In genomic region chr13:55327633-55328032, GRCm38 (mm10) we compare ENCODE assay signal across 7 mouse cellular contexts. TPM values are rescaled to one million over a fixed set of nuclear protein-coding genes. Genes with fewer than 3 reads are reported as not detected.
A peak's percentile ranks its signal among the peaks of the same experiment; 100 is the strongest.
DNase-seq lines count a peak whose midpoint lies in the region; ATAC-seq lines count a peak whose summit lies in the region.

No protein-coding gene starts in this region.

- DNase-seq in adrenal gland, adult (ENCODE audit: inconsistent age in 2 of 2, low spot score in 1 of 2), result peak; percentile 85 to 95
- peak; percentile 87 for DNase-seq in embryo, embryonic 10.5 days (ENCODE audit: low spot score)
- peak; percentile 81 for DNase-seq in gastrocnemius, postnatal 14 days
- DNase-seq in left cerebral cortex, postnatal 10 days (ENCODE audit: extremely low spot score in 1 of 2, low spot score in 2 of 2), result peak; percentile 89
- peak; percentile 90 for DNase-seq in mesoderm, embryonic 11.5 days (ENCODE audit: low read depth, low spot score)
- DNase-seq in right cerebral cortex, postnatal 36 days (ENCODE audit: low spot score in 2 of 2), result peak; percentile 92 to 93

- ATAC-seq in inflammation-experienced regulatory T-cells, adult 6 months, result peak; percentile 92

- intact Hi-C loops in gastrocnemius, postnatal 14 days (cut with DNase I; ENCODE audit: low total_unique reads), result no loop called here
- intact Hi-C loops in left cerebral cortex, postnatal 10 days (cut with DNase I), result no loop called here

RNA-seq across cellular contexts. Expression of gene Mxd3, which starts 2.0 kb away (rescaled TPM):
- total RNA-seq in gastrocnemius, postnatal 14 days (2021), result 1 to 10 TPM; 3.0 to 3.4 TPM
- 10 to 100 TPM in 1 of 3 experiments, 1 to 10 TPM in 2; 2.2 to 32.2 (median 3.5) TPM for polyA plus RNA-seq in inflammation-experienced regulatory T-cells, adult 6 months (2017; shearing (Covaris generic))
- 1 to 10 TPM; 2.2 to 2.4 TPM for total RNA-seq in left cerebral cortex, postnatal 10 days (2021)

RNA-seq across cellular contexts. Expression of gene Rab24, which starts 5.9 kb away (rescaled TPM):
- 10 to 100 TPM; 31.1 to 31.7 TPM for total RNA-seq in gastrocnemius, postnatal 14 days (2021)
- polyA plus RNA-seq in inflammation-experienced regulatory T-cells, adult 6 months (2017; shearing (Covaris generic)), result 10 to 100 TPM in 1 of 3 experiments, 1 to 10 TPM in 2; 8.8 to 15.0 (median 9.7) TPM
- total RNA-seq in left cerebral cortex, postnatal 10 days (2021), result 10 to 100 TPM; 63.2 to 65.7 TPM

RNA-seq across cellular contexts. Expression of gene Prelid1, which starts 7.3 kb away (rescaled TPM):
- 10 to 100 TPM; 48.0 to 59.0 TPM for total RNA-seq in gastrocnemius, postnatal 14 days (2021)
- 100 to 1,000 TPM; 196 to 371 (median 209) TPM for polyA plus RNA-seq in inflammation-experienced regulatory T-cells, adult 6 months (2017; shearing (Covaris generic))
- 100 to 1,000 TPM; 180 TPM for total RNA-seq in left cerebral cortex, postnatal 10 days (2021)

RNA-seq across cellular contexts. Expression of gene Lman2, which starts 35.0 kb away (rescaled TPM):
- total RNA-seq in gastrocnemius, postnatal 14 days (2021), result 10 to 100 TPM; 32.2 to 34.6 TPM
- 10 to 100 TPM; 43.9 to 62.8 (median 60.7) TPM for polyA plus RNA-seq in inflammation-experienced regulatory T-cells, adult 6 months (2017; shearing (Covaris generic))
- total RNA-seq in left cerebral cortex, postnatal 10 days (2021), result 10 to 100 TPM; 38.3 to 42.6 TPM

RNA-seq across cellular contexts. Expression of gene Rgs14, which starts 41.9 kb away (rescaled TPM):
- total RNA-seq in gastrocnemius, postnatal 14 days (2021), result under 1 TPM; 0.22 to 0.29 TPM
- 10 to 100 TPM; 61.5 to 73.9 (median 62.9) TPM for polyA plus RNA-seq in inflammation-experienced regulatory T-cells, adult 6 months (2017; shearing (Covaris generic))
- 10 to 100 TPM; 19.3 to 20.6 TPM for total RNA-seq in left cerebral cortex, postnatal 10 days (2021)

Comparison
In these comparisons a context has a peak if more than half of its experiments do, and no peak if none do; other contexts are left out.
1. Peak in every context shown above with its lines: DNase-seq and ATAC-seq.